Mouse (Mus musculus) heart, embryonic 14.5 days (tissue): ENCODE results near the gene Rhbdd3. TPM values are rescaled to one million over a fixed set of nuclear protein-coding genes. Genes with fewer than 3 reads are reported as not detected.
A peak's percentile ranks its signal among the peaks of the same experiment; 100 is the strongest.

Experiments
- ATAC-seq: fragments of 200-750 bp; cut with Nextera tagmentation; 2 replicates; pipeline ENCODE4 v1.8.0; 2017; ENCODE audit warnings: low read depth, moderate TSS enrichment; ENCODE audit not compliant: insufficient number of reproducible peaks, insufficient read depth, low FRiP score
- H3K27ac ChIP-seq, 2 experiments: fragments of 200-500 bp in 1 of 2; fragments of 300-500 bp in 1 of 2; sonication (generic) in 1 of 2; replicated peaks in 1 of 2; 2 replicates each; pipeline ENCODE4 v1.5.1; 2012 to 2014; ENCODE audit warnings: low read depth in 2 of 2, low read length in 2 of 2, control low read depth in 1 of 2, mild to moderate bottlenecking in 1 of 2, mixed read lengths in 1 of 2; ENCODE audit not compliant: control insufficient read depth in 1 of 2, insufficient read depth in 1 of 2
- H3K27me3 ChIP-seq: fragments of 300-500 bp; sonication (generic); 2 replicates; pipeline ENCODE4 v1.6.1; 2014; ENCODE audit warnings: mild to moderate bottlenecking, low read length, control low read depth; ENCODE audit not compliant: control insufficient read depth, insufficient read depth
- H3K36me3 ChIP-seq: fragments of 300-500 bp; sonication (generic); 2 replicates; pipeline ENCODE4 v1.6.1; 2014; ENCODE audit warnings: mild to moderate bottlenecking, control low read depth, low read length, mixed read lengths; ENCODE audit not compliant: control insufficient read depth, insufficient read depth
- H3K4me1 ChIP-seq, 2 experiments: fragments of 200-500 bp in 1 of 2; fragments of 300-500 bp in 1 of 2; sonication (generic) in 1 of 2; 2 replicates each; pipeline ENCODE4 v1.6.1; 2012 to 2014; ENCODE audit warnings: low read length in 2 of 2, control low read depth in 1 of 2, mixed read lengths in 1 of 2; ENCODE audit not compliant: control insufficient read depth in 2 of 2, insufficient read depth in 2 of 2
- H3K4me2 ChIP-seq: fragments of 300-500 bp; sonication (generic); 2 replicates; pipeline ENCODE4 v1.6.1; 2014; ENCODE audit warnings: mild to moderate bottlenecking, low read length
- H3K4me3 ChIP-seq, 2 experiments: fragments of 200-500 bp in 1 of 2; fragments of 300-500 bp in 1 of 2; sonication (generic) in 1 of 2; 2 replicates each; pipeline ENCODE4 v1.5.1; 2012 to 2014; ENCODE audit warnings: low read length in 2 of 2, mild to moderate bottlenecking in 2 of 2, control low read depth in 1 of 2, low read depth in 1 of 2, moderate library complexity in 1 of 2; ENCODE audit not compliant: control insufficient read depth in 1 of 2, insufficient read depth in 1 of 2
- H3K9ac ChIP-seq: fragments of 300-500 bp; sonication (generic); 2 replicates; pipeline ENCODE4 v1.6.1; 2014; ENCODE audit warnings: mild to moderate bottlenecking, low read length
- H3K9me3 ChIP-seq: fragments of 300-500 bp; sonication (generic); 2 replicates; pipeline ENCODE4 v1.6.1; 2016; ENCODE audit warnings: low read length, control low read depth; ENCODE audit not compliant: control insufficient read depth
- WGBS: fragments of 180-500 bp; shearing (Covaris S2); extraction: QIAGEN DNeasy Blood & Tissue Kit; methylation state at CpG from one replicate; pipeline ENCODE4 v1.1.7; 2014; 5-methylcytosine and 5-hydroxymethylcytosine counted together
- polyA plus RNA-seq: library from polyadenylated mRNA; unstranded; fragments of >200 nt; fragmentation: Nextera tagmentation; extraction: Ambion mirVana; gene quantifications from 2 replicates; pipeline ENCODE4 v1.2.1, GENCODE M21; 2014

The Rhbdd3 gene
- polyA plus RNA-seq, 1 experiment from 2014 or later, result 33.5 TPM

- Histone ChIP-seq H3K4me3 (no peak overlapping the region), H3K36me3 (no peaks in the 10 kb centered on the region), H3K9ac (no peak overlapping the region), H3K4me2 (no peak overlapping the region), H3K4me1 (peaks cover 9 to 10% of the 10 kb centered on the region in 2 experiments; a peak in 2 of 4 replicates), H3K27me3 (no peaks in the 10 kb centered on the region), H3K27ac (no peak overlapping the region), H3K9me3 (no peaks in the 10 kb centered on the region)
- WGBS, result 62% methylated on average over 4 of the region's 4 CpGs
- ATAC-seq, result no peak
Measured at GRCm38 (mm10) chr11:5132751-5133150, 34.0 kb downstream of the Rhbdd3 start.

- H3K27me3 ChIP-seq, result no peaks in the 10 kb centered on the region
Measured at GRCm38 (mm10) chr11:5135914-5136313, 37.2 kb downstream of the Rhbdd3 start.

GRCm38 (mm10) chr11:5138642-5139041, 39.9 kb downstream of the Rhbdd3 start:
- WGBS, result 66% methylated on average over 2 of the region's 2 CpGs
- Histone ChIP-seq H3K27me3 (no peaks in the 10 kb centered on the region), H3K4me1 (peaks cover 17 to 19% of the 10 kb centered on the region in 2 experiments), H3K9ac (no peak overlapping the region), H3K4me3 (no peak overlapping the region), H3K4me2 (no peak overlapping the region), H3K9me3 (no peaks in the 10 kb centered on the region), H3K27ac (no peak overlapping the region), H3K36me3 (no peaks in the 10 kb centered on the region)
- ATAC-seq, result no peak

More at GRCm38 (mm10) chr11:5135914-5136313, 37.2 kb downstream of the Rhbdd3 start:
- no peak overlapping the region for H3K4me2 ChIP-seq
- H3K4me3 ChIP-seq, result no peak overlapping the region
- no peaks in the 10 kb centered on the region for H3K9me3 ChIP-seq
- WGBS, result 60% methylated on average over 11 of the region's 11 CpGs
- no peak overlapping the region for H3K27ac ChIP-seq
- peaks cover 10 to 13% of the 10 kb centered on the region in 2 experiments for H3K4me1 ChIP-seq
- ATAC-seq, result no peak
- no peak overlapping the region for H3K9ac ChIP-seq
- H3K36me3 ChIP-seq, result no peaks in the 10 kb centered on the region

GRCm38 (mm10) chr11:5139372-5139771, 40.6 kb downstream of the Rhbdd3 start:
- no peaks in the 10 kb centered on the region for H3K9me3 ChIP-seq
- peaks cover 17 to 19% of the 10 kb centered on the region in 2 experiments for H3K4me1 ChIP-seq
- H3K4me3 ChIP-seq, result no peak overlapping the region
- no peak for ATAC-seq
- no peaks in the 10 kb centered on the region for H3K36me3 ChIP-seq
- 91% methylated on average over 9 of the region's 9 CpGs for WGBS
- no peak overlapping the region for H3K9ac ChIP-seq
- H3K4me2 ChIP-seq, result no peak overlapping the region
- no peak overlapping the region for H3K27ac ChIP-seq
- no peaks in the 10 kb centered on the region for H3K27me3 ChIP-seq

DNA sequence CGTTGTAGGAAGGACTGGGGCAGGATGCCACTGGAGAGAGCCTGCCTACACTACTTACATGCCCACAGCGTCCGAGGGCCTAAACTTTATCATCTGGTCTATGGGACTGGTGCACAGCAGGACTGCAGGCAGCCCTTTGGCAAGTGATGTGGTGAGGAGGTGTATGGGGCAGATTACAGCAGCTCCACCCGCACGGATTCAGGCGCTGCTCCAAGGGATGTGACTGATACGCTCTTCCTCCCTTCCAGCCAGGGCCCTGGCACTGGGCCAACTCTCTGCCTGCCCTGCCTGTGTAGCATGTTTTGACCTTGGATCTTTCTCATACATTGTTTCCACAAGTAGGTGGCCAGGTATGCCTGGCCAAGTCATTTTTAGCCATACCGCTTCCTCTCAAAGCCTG, 41.9 kb downstream of the Rhbdd3 start:
- Histone ChIP-seq H3K4me3 (no peak overlapping the region), H3K4me1 (peaks cover 17 to 19% of the 10 kb centered on the region in 2 experiments), H3K9me3 (no peaks in the 10 kb centered on the region), H3K27ac (peak overlapping the region; percentile 61 to 70; a peak in 2 of 4 replicates), H3K4me2 (no peak overlapping the region), H3K36me3 (no peaks in the 10 kb centered on the region), H3K27me3 (no peaks in the 10 kb centered on the region), H3K9ac (no peak overlapping the region; the same call in 1 of the 2 replicates)
- peak; percentile 73 for ATAC-seq
- 4% methylated on average over 8 of the region's 8 CpGs for WGBS

DNA sequence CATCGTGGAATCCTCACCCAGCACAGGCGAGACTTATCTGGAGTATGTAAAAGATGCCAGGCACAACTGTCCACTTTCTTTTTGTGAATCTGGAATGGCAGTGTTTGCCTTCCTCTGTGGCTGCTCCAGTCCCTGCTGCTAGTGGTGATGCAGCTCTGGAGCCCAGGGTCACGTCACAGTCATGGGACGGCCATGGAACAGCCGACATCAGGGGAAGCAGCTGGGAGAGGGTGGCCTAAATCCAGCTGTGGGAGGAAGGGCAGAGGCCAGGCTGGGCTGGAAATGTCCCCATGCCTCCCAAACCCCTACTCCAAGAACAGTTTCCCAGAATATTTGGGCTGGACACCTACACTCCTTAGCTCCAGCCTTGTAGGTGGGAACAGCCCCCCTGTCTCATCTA, 42.5 kb downstream of the Rhbdd3 start:
- no peak overlapping the region for H3K4me2 ChIP-seq
- WGBS, result 41% methylated on average over 5 of the region's 5 CpGs
- no peaks in the 10 kb centered on the region for H3K27me3 ChIP-seq
- no peaks in the 10 kb centered on the region for H3K36me3 ChIP-seq
- peaks cover 16 to 17% of the 10 kb centered on the region in 2 experiments for H3K4me1 ChIP-seq
- H3K4me3 ChIP-seq, result no peak overlapping the region
- no peaks in the 10 kb centered on the region for H3K9me3 ChIP-seq
- H3K9ac ChIP-seq, result peak overlapping the region; percentile 44; the same call in 1 of the 2 replicates
- no peak for ATAC-seq
- H3K27ac ChIP-seq, result peak overlapping the region; percentile 61 to 70; a peak in 2 of 4 replicates

DNA sequence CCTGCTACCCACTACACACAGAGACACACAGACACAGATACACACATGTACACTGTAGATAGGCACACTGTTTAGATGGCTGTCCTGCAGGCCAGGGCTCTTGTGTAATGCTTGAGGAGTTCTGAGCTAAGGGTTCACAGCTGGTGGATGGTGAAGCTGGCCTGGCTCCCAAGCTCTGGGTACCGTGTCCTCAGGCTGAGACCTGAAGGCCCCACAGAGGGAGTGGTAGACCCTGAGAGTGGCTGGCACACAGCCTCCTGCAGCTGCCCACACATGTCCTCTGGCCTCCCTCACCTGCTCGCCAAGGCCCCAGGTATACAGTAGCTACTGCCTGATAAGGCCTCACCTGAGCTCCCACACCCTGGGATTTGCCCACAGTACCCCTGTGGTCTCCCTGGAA, 43.2 kb downstream of the Rhbdd3 start:
- peaks cover 16 to 17% of the 10 kb centered on the region in 2 experiments for H3K4me1 ChIP-seq
- no peak for ATAC-seq
- no peak overlapping the region for H3K4me2 ChIP-seq
- no peaks in the 10 kb centered on the region for H3K27me3 ChIP-seq
- WGBS, result 88% methylated on average over 2 of the region's 2 CpGs
- H3K9ac ChIP-seq, result no peak overlapping the region
- no peaks in the 10 kb centered on the region for H3K36me3 ChIP-seq
- H3K9me3 ChIP-seq, result no peaks in the 10 kb centered on the region
- no peak overlapping the region for H3K27ac ChIP-seq
- no peak overlapping the region for H3K4me3 ChIP-seq

DNA sequence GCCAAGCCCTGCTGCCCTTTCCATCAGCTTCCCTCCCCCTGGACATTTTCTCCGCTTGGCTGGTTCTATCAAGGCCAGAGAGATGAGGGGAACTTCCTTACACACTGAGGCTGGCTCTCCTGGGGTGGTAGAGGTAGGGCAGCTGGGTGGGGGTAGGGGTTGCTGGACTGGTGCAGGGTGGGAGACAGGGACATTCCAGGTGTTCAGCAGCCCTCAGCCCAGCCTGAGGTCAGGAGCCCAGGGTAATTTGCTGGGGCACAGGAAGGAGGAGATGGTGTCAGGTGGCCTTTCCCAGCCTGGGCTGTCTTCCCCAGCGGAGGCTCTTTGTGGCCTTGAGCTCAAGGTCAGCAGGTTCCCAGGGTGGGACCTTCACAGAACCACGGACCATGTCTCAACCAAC, 46.9 kb downstream of the Rhbdd3 start:
- Histone ChIP-seq H3K27ac (no peak overlapping the region), H3K4me2 (no peak overlapping the region), H3K4me3 (no peak overlapping the region), H3K9me3 (no peaks in the 10 kb centered on the region), H3K27me3 (peaks cover 8% of the 10 kb centered on the region; the same call in 1 of the 2 replicates), H3K4me1 (peaks cover 22% of the 10 kb centered on the region in 2 experiments), H3K9ac (no peak overlapping the region), H3K36me3 (no peaks in the 10 kb centered on the region)
- 81% methylated on average over 3 of the region's 3 CpGs for WGBS
- no peak for ATAC-seq
